Mouse (Mus musculus) erythroblast, adult 5-6 weeks (primary cell): ENCODE data around the gene Paqr5. TPM values are rescaled to one million over a fixed set of nuclear protein-coding genes. Genes with fewer than 3 reads are reported as not detected.
A peak's percentile ranks its signal among the peaks of the same experiment; 100 is the strongest.

Source experiments
- ATAC-seq: replicated peaks from 2 replicates; pipeline ENCODE4 v1.8.0; 2016; ENCODE audit warnings: moderate number of reproducible peaks, mild to moderate bottlenecking, moderate TSS enrichment, inconsistent platforms; ENCODE audit not compliant: poor library complexity, low FRiP score, severe bottlenecking
- total RNA-seq, 2 experiments: library from RNA; stranded (forward) in 1 of 2; stranded (reverse) in 1 of 2; fragments of 150-400 nt in 1 of 2; fragments of 200-764, 138-1000 nt in 1 of 2; gene quantifications; 2 replicates each; pipeline versions ENCODE4 v1.2.3 to v1.2.4; 2015 to 2017; ENCODE audit warnings: low replicate concordance in 2 of 2

The Paqr5 gene
- total RNA-seq, 2 experiments from 2014 or later = not detected

DNA sequence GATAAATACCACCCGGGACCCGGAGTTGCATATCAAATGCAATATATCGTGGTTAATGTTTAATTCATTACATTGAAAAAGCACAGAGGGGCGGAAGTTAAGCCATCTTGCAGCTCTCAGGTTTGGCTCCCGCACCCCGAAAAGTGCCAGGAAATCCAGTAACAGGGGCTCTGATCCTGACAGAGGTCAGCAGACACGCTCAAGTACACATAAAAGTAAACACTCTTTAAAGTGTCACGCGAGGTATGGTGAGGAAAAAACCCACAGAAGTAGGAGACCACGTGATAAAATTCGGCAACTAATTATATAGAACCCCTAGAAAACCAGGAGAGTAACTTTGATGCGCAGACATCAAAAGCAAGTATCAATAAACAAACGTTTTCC, 111.7 kb downstream of the Paqr5 start:
- no peak for ATAC-seq

DNA sequence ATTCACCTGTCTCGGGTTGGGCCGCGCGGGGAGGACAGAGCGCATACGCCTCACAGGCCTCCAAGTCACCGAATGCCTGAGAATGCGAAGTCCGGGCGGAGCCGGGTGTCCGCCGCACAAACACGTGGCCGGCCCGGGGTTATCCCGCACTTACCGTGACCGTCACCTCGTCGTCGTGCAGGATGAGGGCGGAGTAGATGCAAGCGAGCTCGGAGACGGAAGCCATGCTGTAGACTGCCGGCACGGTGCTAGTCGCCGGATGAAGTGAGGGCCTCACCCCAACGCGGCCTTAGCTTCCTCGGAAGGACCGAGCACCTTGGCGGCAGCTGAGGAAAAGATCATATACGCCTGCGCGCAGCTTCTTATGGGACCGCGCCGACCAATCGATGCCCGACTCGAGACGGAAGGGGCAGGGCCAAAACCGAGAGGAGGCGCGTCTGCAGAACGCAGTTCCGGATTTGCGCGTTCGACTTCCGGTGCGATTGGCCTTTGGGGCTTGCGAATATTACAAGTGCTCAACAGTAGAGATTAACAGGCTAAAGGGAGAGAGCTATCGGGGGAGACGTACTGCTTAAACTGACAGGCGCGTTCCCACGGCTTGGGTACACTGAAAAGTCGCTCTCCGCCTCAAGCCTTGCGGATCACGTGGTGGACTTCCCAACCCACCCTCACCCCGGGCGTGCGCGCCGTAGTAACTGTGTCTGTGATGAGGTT, 112.3 kb downstream of the Paqr5 start, which contains the start of gene Rplp1:
Gene Rplp1, minus strand, starts transcription at position 340 of the 714 bp plus-strand sequence.
- ATAC-seq = peak; percentile 97

DNA sequence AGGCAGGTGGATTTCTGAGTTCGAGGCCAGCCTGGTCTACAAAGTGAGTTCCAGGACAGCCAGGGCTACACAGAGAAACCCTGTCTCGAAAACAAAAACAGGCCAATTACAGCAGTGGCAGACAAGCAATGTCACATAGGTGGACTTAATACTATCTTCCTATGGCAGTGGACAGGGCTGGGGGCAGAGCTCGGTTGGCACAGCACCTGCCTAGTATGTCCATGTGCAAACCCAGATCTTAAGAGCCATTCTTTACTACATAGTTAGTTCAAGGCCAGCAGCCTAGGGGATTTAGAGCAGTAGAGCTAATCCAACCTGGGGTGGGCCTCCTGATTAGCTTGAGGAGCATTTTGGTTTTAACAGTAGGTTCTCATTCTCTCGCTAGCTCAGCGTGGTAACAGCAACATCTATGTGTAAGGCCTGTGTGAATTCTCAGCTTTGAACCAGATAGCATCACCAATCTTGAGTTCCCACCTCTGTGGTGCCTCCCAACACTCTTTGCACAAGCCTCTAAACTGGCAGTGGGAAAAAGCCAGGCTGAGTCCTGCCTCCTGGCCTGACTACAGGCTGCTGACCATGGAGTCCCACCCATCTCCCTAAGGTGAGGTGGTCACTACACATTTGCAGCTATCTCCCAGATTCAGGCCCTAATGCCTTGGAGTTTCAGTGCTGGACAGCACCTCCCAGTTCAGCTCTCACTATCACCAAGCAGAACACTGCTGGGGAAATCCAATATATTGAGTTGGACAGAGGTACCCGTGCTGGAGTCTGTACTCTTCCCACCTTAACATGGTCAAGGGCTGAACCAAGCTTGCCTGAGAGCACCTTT, 115.1 kb downstream of the Paqr5 start:
- no peak for ATAC-seq

- ATAC-seq = no peak
These were observed 116.0 kb downstream of the Paqr5 start for GRCm38 (mm10) chr9:61910526-61911256.

DNA sequence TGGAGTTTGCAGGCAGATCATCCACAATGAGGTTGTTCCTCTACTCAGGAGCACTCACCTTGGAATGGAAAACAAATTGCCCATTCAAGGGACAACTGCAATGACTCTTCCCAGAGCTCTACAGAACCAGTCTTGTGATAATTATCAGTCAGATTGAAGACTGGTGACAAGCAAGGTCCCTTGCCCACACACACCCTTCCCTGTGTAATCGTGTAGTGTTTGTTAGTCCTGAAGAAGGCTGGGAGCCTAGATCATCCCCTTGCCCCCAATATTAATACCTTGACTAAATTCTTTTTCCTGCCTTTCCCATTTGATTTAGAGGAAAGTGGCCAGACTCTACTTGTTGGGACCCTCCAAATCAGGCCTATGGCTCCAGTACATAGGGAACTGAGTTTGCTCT, 117.0 kb downstream of the Paqr5 start:
- ATAC-seq = no peak

DNA sequence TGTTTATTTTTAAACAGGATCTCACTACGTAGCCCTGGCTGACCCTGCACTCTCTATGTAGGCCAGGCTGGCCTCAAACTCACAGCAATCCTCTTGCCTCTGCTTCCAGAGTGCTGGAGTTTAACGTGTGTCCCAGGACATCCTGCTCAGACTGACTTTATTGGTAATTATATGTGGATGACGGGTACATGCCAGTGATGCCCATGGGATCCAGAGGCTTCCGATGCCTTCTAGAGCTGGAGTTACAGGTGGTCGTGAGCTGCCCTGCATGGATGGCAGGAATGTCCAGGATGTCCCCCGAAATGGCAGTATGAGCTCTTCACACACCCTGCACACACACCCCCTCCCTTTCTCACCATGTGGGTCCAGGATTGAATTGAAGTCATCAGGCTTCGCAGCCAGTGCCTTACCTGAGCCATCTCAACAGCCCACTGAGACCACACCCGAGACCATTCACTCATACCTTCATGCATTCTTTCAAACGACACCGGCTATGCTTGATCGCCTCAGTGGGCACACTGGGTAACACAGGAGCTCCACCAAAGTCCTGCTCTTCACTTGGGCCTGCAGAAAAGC, 117.7 kb downstream of the Paqr5 start:
- no peak for ATAC-seq

- ATAC-seq = no peak
These were observed 118.3 kb downstream of the Paqr5 start for GRCm38 (mm10) chr9:61908341-61908740.

DNA sequence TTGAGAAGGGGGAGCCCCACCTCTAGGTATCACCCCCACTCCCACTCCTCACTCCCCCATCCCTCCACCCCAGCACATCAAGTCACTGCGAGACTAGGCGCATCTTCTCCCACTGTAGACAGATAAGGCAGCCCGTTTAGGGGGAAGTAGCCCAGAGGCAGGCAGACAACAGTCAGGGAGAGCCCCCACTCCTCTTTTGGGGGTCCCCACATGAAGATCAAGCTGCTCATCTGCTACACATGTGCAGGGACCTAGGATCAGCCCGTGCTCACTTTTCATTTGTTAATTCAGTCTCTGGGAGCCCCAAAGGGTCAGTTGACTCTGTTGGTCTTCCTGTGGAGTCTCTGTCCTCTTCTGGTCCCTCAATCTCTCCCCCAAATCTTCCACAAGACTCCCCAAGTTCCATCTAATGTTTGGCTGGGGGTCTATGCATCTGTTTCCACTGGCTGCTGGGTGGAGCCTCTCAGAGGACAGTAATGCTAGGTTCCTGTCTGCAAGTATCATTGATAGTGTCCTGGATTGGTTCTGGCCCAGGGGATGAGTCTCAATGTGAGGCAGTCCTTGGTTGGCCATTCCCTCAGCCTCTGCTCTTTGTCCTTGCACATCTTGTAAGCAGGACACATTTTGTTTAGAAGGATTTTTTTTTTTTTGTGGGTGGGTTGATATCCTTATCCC, 118.9 kb downstream of the Paqr5 start:
- no peak for ATAC-seq

DNA sequence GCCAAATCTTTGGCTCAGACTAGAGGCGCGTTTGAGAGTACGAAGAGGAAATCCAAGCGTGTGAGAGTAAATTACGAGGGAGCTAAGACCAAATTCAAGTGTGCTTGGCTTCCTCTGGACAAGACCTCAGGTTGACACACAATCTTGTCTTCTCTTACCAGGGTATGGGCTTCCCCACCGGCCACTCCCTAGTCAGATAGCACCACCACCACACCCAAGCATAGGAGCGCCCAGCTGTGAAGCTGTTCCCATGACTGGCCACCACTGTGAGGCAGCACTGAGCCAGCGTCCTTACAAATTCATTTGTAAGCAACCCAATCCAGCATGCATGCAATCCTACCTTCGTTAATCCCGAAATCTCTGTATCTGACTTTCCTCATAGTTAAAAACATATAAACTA, 119.7 kb downstream of the Paqr5 start:
- ATAC-seq = peak; percentile 75

DNA sequence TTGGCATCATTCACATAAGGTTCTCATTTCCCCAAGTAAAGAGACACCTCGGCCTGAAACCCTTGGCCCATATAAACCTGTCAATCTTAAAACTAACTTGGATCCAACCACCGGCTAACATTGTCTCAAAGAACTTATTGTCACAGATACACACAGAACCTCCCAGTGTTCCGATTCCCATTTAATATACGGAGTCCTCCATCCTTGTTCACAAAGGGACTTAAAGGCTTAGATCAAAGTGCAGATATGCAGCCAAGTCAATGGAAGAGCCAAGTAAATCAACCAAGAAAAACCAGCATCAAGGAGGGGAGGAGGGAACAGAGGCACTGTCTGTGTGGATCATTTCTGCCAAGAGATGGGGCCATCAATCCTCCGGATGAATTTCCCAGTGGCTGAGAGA, 121.1 kb downstream of the Paqr5 start:
- no peak for ATAC-seq

GRCm38 (mm10) chr9:61904201-61904600, 122.5 kb downstream of the Paqr5 start:
- ATAC-seq = no peak

Other genes with a start within 250 kb of the Paqr5 start
- gene Rplp1, start 112.3 kb downstream of the Paqr5 start, total RNA-seq (2015; ENCODE audit: low replicate concordance) = 655 and 829 TPM in 2 replicates
- 835 and 981 TPM in 2 replicates for gene Rplp1, start 112.3 kb downstream of the Paqr5 start, total RNA-seq (2017; ENCODE audit: low replicate concordance)
- gene Kif23, start 80.1 kb downstream of the Paqr5 start, total RNA-seq (2015; ENCODE audit: low replicate concordance) = 67.1 and 70.2 TPM in 2 replicates
- gene Kif23, start 80.1 kb downstream of the Paqr5 start, total RNA-seq (2017; ENCODE audit: low replicate concordance) = 131 and 155 TPM in 2 replicates
- 0.38 and 7.1 TPM in 2 replicates for gene Glce, start 95.8 kb upstream of the Paqr5 start, total RNA-seq (2015; ENCODE audit: low replicate concordance)
- 2.2 and 4.3 TPM in 2 replicates for gene Glce, start 95.8 kb upstream of the Paqr5 start, total RNA-seq (2017; ENCODE audit: low replicate concordance)